Mouse (Mus musculus) CH12.LX (cell line): ENCODE results near the gene Adgrl3.

Experiments used
- CTCF ChIP-seq, 2 experiments: IDR thresholded peaks in 1 of 2; conservative IDR thresholded peaks in 1 of 2; 2 replicates each; pipeline ENCODE4 v1.5.1; 2011 to 2012; ENCODE audit warnings: low read depth in 2 of 2, low read length in 2 of 2, improper control_type of control experiment in 1 of 2, inconsistent platforms in 1 of 2, mild to moderate bottlenecking in 1 of 2, moderate library complexity in 1 of 2
- EP300 ChIP-seq: IDR thresholded peaks from 2 replicates; pipeline ENCODE4 v1.6.1; 2011; ENCODE audit warnings: low read length, improper control_type of control experiment
- ETS1 ChIP-seq: conservative IDR thresholded peaks from 2 replicates; pipeline ENCODE4 v1.6.1; 2012; ENCODE audit warnings: low read depth, mild to moderate bottlenecking, inconsistent platforms, low read length, improper control_type of control experiment, moderate library complexity
- HCFC1 ChIP-seq: IDR thresholded peaks from 2 replicates; pipeline ENCODE4 v1.6.1; 2012; ENCODE audit warnings: low read depth, mild to moderate bottlenecking, inconsistent platforms, low read length, improper control_type of control experiment
- IRF4 ChIP-seq: IDR thresholded peaks from 2 replicates; pipeline ENCODE4 v1.6.1; 2014; ENCODE audit warnings: low read depth, mild to moderate bottlenecking, inconsistent platforms, low read length, improper control_type of control experiment
- JUND ChIP-seq: conservative IDR thresholded peaks from 2 replicates; pipeline ENCODE4 v1.6.1; 2011; ENCODE audit warnings: low read depth, low read length, improper control_type of control experiment
- KAT2A ChIP-seq: IDR thresholded peaks from 2 replicates; pipeline ENCODE4 v1.6.1; 2012; ENCODE audit warnings: low read length, improper control_type of control experiment, inconsistent platforms; ENCODE audit not compliant: insufficient replicate concordance
- MAX ChIP-seq: IDR thresholded peaks from 2 replicates; pipeline ENCODE4 v1.6.1; 2011; ENCODE audit warnings: low read length, improper control_type of control experiment
- POLR2A ChIP-seq: IDR thresholded peaks from 2 replicates; pipeline ENCODE4 v1.6.1; 2011; ENCODE audit warnings: low read depth, mild to moderate bottlenecking, improper control_type of control experiment, low read length
- POLR2AphosphoS2 ChIP-seq: IDR thresholded peaks from 2 replicates; pipeline ENCODE4 v1.6.1; 2011; ENCODE audit warnings: low read depth, low read length, improper control_type of control experiment
- RAD21 ChIP-seq: IDR thresholded peaks from 2 replicates; pipeline ENCODE4 v1.6.1; 2011; ENCODE audit warnings: low read depth, mild to moderate bottlenecking, low read length, improper control_type of control experiment, moderate library complexity
- SMC3 ChIP-seq: IDR thresholded peaks from 2 replicates; pipeline ENCODE4 v1.6.1; 2011; ENCODE audit warnings: low read depth, low read length, improper control_type of control experiment
- ZMIZ1 ChIP-seq: IDR thresholded peaks from 2 replicates; pipeline ENCODE4 v1.6.1; 2012; ENCODE audit warnings: low read depth, mild to moderate bottlenecking, inconsistent platforms, low read length, improper control_type of control experiment
- ZNF384 ChIP-seq: IDR thresholded peaks from 2 replicates; pipeline ENCODE4 v1.6.1; 2012; ENCODE audit warnings: low read depth, low read length, improper control_type of control experiment, inconsistent platforms

DNA sequence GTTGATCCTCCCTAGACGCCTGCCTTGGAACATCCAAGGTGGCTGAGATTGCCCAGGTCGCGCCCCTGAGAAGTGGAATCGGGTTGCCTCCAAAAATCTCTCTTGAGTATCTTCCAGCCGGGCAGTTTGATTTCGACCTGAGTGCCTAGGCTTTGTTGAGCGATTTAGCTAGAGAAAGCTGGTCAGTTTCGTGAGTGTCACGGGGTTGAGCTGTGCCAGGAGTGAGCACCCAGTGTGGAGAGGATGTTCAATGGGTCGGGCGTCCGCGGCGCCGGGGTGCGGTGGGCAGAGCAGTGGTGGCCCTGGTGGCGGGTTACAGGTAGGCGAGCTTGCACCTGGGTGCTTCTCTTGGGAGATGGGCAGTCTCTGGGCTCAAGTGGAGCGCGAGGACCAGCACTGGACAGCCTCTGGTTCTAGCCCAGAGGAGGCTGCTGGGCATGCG is 1.9 kb downstream of the Adgrl3 start:
- TF ChIP-seq CTCF (conservative IDR thresholded peaks at IDR 0.05 in 1 of 2, IDR thresholded peaks at IDR 0.05 in 1 of 2; ENCODE audit: low read depth in 2 of 2, low read length in 2 of 2) (no peak), IRF4 (no peak), KAT2A (no peak), SMC3 (no peak), ZNF384 (no peak), POLR2AphosphoS2 (no peak), RAD21 (no peak), POLR2A (no peak), EP300 (no peak), ETS1 (no peak), MAX (no peak), ZMIZ1 (no peak), HCFC1 (no peak), JUND (no peak)
